Mouse (Mus musculus): ENCODE measurements around the gene Col25a1. TPM values are rescaled to one million over a fixed set of nuclear protein-coding genes. Genes with fewer than 3 reads are reported as not detected.

Col25a1 gene
- polyA plus RNA-seq, 1 experiment = 0.01 TPM

DNA sequence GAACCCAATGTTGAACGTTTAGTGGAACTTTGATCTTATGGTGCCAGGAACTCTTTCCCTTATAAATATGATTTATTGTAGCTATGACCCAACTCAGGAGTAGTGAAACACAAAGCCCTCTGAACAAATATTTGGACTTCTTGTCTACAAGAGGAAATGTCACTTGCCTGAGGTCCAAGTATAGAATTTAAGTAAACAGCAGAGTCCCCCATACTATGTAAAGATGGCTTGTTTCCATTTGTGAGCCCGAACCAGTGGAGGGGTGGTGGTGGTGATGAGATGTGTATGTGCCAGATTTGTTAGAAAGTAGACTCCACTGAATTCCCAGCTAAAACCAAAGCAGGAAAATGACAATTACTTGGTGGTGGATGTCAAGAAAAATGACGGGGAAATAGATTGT, 169.2 kb downstream of the Col25a1 start:
- no peak for TF ChIP-seq POLR2A (IDR thresholded peaks at IDR 0.05; ENCODE audit: low read depth, low read length)
- no peak for TF ChIP-seq CTCF (IDR thresholded peaks at IDR 0.05; ENCODE audit: extremely low read depth, insufficient read depth, insufficient read length, insufficient replicate concordance)

GRCm38 (mm10) chr3:130303597-130303996, 172.3 kb downstream of the Col25a1 start:
- 81% methylated on average over 12 of the region's 12 CpGs for WGBS
- Histone ChIP-seq H3K4me1 (ENCODE audit: control insufficient read depth, insufficient read depth, insufficient read length) (no peaks in the 10 kb centered on the region), H3K27ac (ENCODE audit: insufficient read depth, low read length) (no peak overlapping the region), H3K27me3 (ENCODE audit: control insufficient read depth, insufficient read depth, low read length) (no peaks in the 10 kb centered on the region), H3K36me3 (ENCODE audit: control insufficient read depth, insufficient read depth, low read length) (no peaks in the 10 kb centered on the region), H3K4me3 (ENCODE audit: extremely low read depth, insufficient read depth, insufficient read length) (no peak overlapping the region)
- DNase-seq (ENCODE audit: low read depth in 1 of 2, low spot score in 2 of 2) = no peak
- TF ChIP-seq CTCF (IDR thresholded peaks at IDR 0.05; ENCODE audit: extremely low read depth, insufficient read depth, insufficient read length, insufficient replicate concordance) (no peak), POLR2A (IDR thresholded peaks at IDR 0.05; ENCODE audit: low read depth, low read length) (no peak)

More for the DNA sequence above, 169.2 kb downstream of the Col25a1 start:
- Histone ChIP-seq H3K4me1 (ENCODE audit: control insufficient read depth, insufficient read depth, insufficient read length) (no peaks in the 10 kb centered on the region), H3K27ac (ENCODE audit: insufficient read depth, low read length) (no peak overlapping the region), H3K36me3 (ENCODE audit: control insufficient read depth, insufficient read depth, low read length) (no peaks in the 10 kb centered on the region), H3K27me3 (ENCODE audit: control insufficient read depth, insufficient read depth, low read length) (no peaks in the 10 kb centered on the region), H3K4me3 (ENCODE audit: extremely low read depth, insufficient read depth, insufficient read length) (no peak overlapping the region)
- WGBS = 65% methylated on average over 3 of the region's 3 CpGs
- DNase-seq (ENCODE audit: low read depth in 1 of 2, low spot score in 2 of 2) = no peak

GRCm38 (mm10) chr3:130304827-130305226, 173.5 kb downstream of the Col25a1 start:
- Histone ChIP-seq H3K27ac (ENCODE audit: insufficient read depth, low read length) (no peak overlapping the region), H3K36me3 (ENCODE audit: control insufficient read depth, insufficient read depth, low read length) (no peaks in the 10 kb centered on the region), H3K4me3 (ENCODE audit: extremely low read depth, insufficient read depth, insufficient read length) (no peak overlapping the region), H3K27me3 (ENCODE audit: control insufficient read depth, insufficient read depth, low read length) (no peaks in the 10 kb centered on the region), H3K4me1 (ENCODE audit: control insufficient read depth, insufficient read depth, insufficient read length) (no peaks in the 10 kb centered on the region)
- no peak for DNase-seq (ENCODE audit: low read depth in 1 of 2, low spot score in 2 of 2)
- TF ChIP-seq POLR2A (IDR thresholded peaks at IDR 0.05; ENCODE audit: low read depth, low read length) (no peak), CTCF (IDR thresholded peaks at IDR 0.05; ENCODE audit: extremely low read depth, insufficient read depth, insufficient read length, insufficient replicate concordance) (no peak)
- 92% methylated on average over 9 of the region's 9 CpGs for WGBS

- no peak overlapping the region for H3K4me3 ChIP-seq (ENCODE audit: extremely low read depth, insufficient read depth, insufficient read length)
- no peaks in the 10 kb centered on the region for H3K4me1 ChIP-seq (ENCODE audit: control insufficient read depth, insufficient read depth, insufficient read length)
- no peak for DNase-seq (ENCODE audit: low read depth in 1 of 2, low spot score in 2 of 2)
- no peak overlapping the region for H3K27ac ChIP-seq (ENCODE audit: insufficient read depth, low read length)
- TF ChIP-seq CTCF (IDR thresholded peaks at IDR 0.05; ENCODE audit: extremely low read depth, insufficient read depth, insufficient read length, insufficient replicate concordance) (no peak), POLR2A (IDR thresholded peaks at IDR 0.05; ENCODE audit: low read depth, low read length) (no peak)
- H3K27me3 ChIP-seq (ENCODE audit: control insufficient read depth, insufficient read depth, low read length) = no peaks in the 10 kb centered on the region
- no peaks in the 10 kb centered on the region for H3K36me3 ChIP-seq (ENCODE audit: control insufficient read depth, insufficient read depth, low read length)
- 82% methylated on average over 9 of the region's 9 CpGs for WGBS
Measured at GRCm38 (mm10) chr3:130305686-130306085, 174.4 kb downstream of the Col25a1 start.

DNA sequence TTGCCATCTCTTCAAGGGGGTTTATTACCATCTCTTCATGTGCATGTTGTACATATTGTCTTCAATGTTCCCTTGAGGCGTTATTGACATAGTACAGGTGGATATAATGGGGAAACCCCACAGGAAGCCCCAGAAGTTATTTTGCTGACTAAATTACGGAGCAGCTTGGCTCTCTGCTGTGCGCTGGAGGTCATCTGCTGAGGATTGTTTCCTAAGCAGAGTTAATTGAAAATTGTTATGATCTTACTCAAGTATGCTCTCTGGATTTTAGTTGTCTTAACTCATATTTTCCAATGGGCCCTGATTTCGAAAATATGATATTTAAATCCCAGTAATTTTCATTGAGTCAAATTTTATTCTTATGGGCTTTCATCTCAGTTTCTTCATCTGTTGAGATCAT, 178.0 kb downstream of the Col25a1 start:
- no peaks in the 10 kb centered on the region for H3K27me3 ChIP-seq (ENCODE audit: control insufficient read depth, insufficient read depth, low read length)
- H3K36me3 ChIP-seq (ENCODE audit: control insufficient read depth, insufficient read depth, low read length) = no peaks in the 10 kb centered on the region
- DNase-seq (ENCODE audit: low read depth in 1 of 2, low spot score in 2 of 2) = no peak
- no peak overlapping the region for H3K27ac ChIP-seq (ENCODE audit: insufficient read depth, low read length)
- H3K4me3 ChIP-seq (ENCODE audit: extremely low read depth, insufficient read depth, insufficient read length) = no peak overlapping the region
- no peak for TF ChIP-seq CTCF (IDR thresholded peaks at IDR 0.05; ENCODE audit: extremely low read depth, insufficient read depth, insufficient read length, insufficient replicate concordance)
- no peak for TF ChIP-seq POLR2A (IDR thresholded peaks at IDR 0.05; ENCODE audit: low read depth, low read length)
- no peaks in the 10 kb centered on the region for H3K4me1 ChIP-seq (ENCODE audit: control insufficient read depth, insufficient read depth, insufficient read length)
- WGBS = 79% methylated on average over 4 of the region's 4 CpGs

DNA sequence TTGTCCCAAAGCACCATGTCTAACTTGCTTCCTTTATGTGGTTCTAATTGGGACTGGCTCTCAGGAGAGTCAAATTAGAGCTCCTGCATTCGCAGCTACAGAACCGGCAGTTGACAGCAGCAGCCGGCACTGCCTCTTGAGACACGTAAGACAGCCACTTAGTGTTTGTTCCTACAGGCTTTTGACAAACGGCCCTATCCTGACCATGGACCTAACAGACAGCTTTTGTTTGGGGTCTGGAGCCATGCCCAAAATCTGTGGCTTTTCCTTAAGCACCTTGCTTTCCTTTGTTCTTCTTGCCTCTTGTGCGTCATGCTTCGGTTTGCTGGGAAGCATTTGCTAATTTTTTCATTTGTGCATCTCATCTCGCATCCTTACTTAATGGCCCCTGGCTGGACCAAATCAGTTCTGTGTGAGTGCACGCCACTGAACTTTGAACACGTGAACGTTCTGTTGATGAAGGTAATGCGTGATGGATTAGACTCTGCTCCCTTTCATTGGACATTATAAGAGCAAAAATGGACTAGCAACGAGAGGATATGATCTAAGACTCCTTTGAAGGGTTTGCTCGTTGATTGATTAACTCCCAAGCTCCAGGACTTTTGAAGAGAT, 179.5 kb downstream of the Col25a1 start:
- TF ChIP-seq POLR2A (IDR thresholded peaks at IDR 0.05; ENCODE audit: low read depth, low read length) (no peak), CTCF (IDR thresholded peaks at IDR 0.05; ENCODE audit: extremely low read depth, insufficient read depth, insufficient read length, insufficient replicate concordance) (no peak)
- Histone ChIP-seq H3K4me3 (ENCODE audit: extremely low read depth, insufficient read depth, insufficient read length) (no peak overlapping the region), H3K36me3 (ENCODE audit: control insufficient read depth, insufficient read depth, low read length) (no peaks in the 10 kb centered on the region), H3K27me3 (ENCODE audit: control insufficient read depth, insufficient read depth, low read length) (no peaks in the 10 kb centered on the region), H3K27ac (ENCODE audit: insufficient read depth, low read length) (no peak overlapping the region), H3K4me1 (ENCODE audit: control insufficient read depth, insufficient read depth, insufficient read length) (no peaks in the 10 kb centered on the region)
- 86% methylated on average over 14 of the region's 14 CpGs for WGBS
- no peak for DNase-seq (ENCODE audit: low read depth in 1 of 2, low spot score in 2 of 2)

GRCm38 (mm10) chr3:130313246-130313645, 181.9 kb downstream of the Col25a1 start:
- H3K4me3 ChIP-seq (ENCODE audit: extremely low read depth, insufficient read depth, insufficient read length) = no peak overlapping the region
- no peaks in the 10 kb centered on the region for H3K36me3 ChIP-seq (ENCODE audit: control insufficient read depth, insufficient read depth, low read length)
- TF ChIP-seq CTCF (IDR thresholded peaks at IDR 0.05; ENCODE audit: extremely low read depth, insufficient read depth, insufficient read length, insufficient replicate concordance) = no peak
- TF ChIP-seq POLR2A (IDR thresholded peaks at IDR 0.05; ENCODE audit: low read depth, low read length) = no peak
- no peaks in the 10 kb centered on the region for H3K27me3 ChIP-seq (ENCODE audit: control insufficient read depth, insufficient read depth, low read length)
- H3K4me1 ChIP-seq (ENCODE audit: control insufficient read depth, insufficient read depth, insufficient read length) = no peaks in the 10 kb centered on the region
- 89% methylated on average over 6 of the region's 6 CpGs for WGBS
- DNase-seq (ENCODE audit: low read depth in 1 of 2, low spot score in 2 of 2) = no peak
- no peak overlapping the region for H3K27ac ChIP-seq (ENCODE audit: insufficient read depth, low read length)

Measured in spleen, adult 2 months (tissue).